Mouse (Mus musculus) stomach, postnatal 0 days (tissue): ENCODE measurements at regions not wholly inside any gene's neighbourhood (a gene's known extent, or its start where the extent isn't known, plus 50 kb on each side); places are given as distances from the start of the nearest gene placed in this dataset.

Source experiments
- CTCF ChIP-seq: IDR thresholded peaks from 2 replicates; pipeline ENCODE4 v1.5.1; 2016; ENCODE audit warnings: antibody characterized with exemption, low read depth, mild to moderate bottlenecking, moderate library complexity
- EP300 ChIP-seq: optimal IDR thresholded peaks from 2 replicates; pipeline ENCODE3; 2016; ENCODE audit warnings: antibody characterized with exemption

- TF ChIP-seq CTCF (no peak), EP300 (no peak)
Observed at GRCm38 (mm10) chr3:27815201-27815695, 80.9 kb downstream of the Tmem212 start.
